18 mouse cellular contexts compared by ENCODE assay signal in the genomic region with DNA sequence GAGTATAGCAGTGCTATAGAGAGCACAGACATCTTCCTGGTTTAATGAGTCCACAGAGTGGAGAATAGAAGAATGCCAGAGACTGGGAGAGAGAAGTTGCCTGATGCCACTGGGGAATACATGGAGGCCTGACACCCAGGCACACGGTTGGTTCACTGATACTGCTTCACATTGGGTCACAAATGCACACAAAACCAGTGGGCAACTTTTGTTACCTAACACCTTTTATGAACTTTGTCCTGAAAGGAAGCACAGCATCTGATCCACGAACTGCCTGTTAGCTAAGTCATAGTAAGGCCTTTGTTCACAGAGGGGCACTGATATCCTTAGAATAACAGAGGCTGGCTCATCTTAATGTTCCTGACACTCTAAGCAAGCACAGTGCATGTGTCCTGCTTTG.
"Had no signal": no experiment of that assay in that cellular context is flagged by ENCODE, and none has a peak within 500 bp of the region (broad histone marks: within the 10 kb centered on the region; RNA-seq: fewer than 3 reads in every experiment).

No protein-coding gene starts in this region.

- H3K27me3 ChIP-seq: midbrain, embryonic 12.5 days; neural tube, embryonic 13.5 days; neural tube, embryonic 15.5 days had no signal

- H3K9me3 ChIP-seq: midbrain, embryonic 10.5 days; midbrain, embryonic 12.5 days; neural tube, embryonic 13.5 days; neural tube, embryonic 15.5 days had no signal

- H3K36me3 ChIP-seq: midbrain, embryonic 12.5 days had no signal

- H3K9ac ChIP-seq: lung, embryonic 14.5 days; midbrain, embryonic 12.5 days; neural tube, embryonic 13.5 days; neural tube, embryonic 15.5 days had no signal

- H3K27ac ChIP-seq: midbrain, embryonic 10.5 days; midbrain, embryonic 12.5 days; neural tube, embryonic 13.5 days; neural tube, embryonic 15.5 days had no signal

- ATAC-seq: midbrain, embryonic 16.5 days had no signal

- H3K4me2 ChIP-seq: lung, embryonic 14.5 days; midbrain, embryonic 12.5 days; neural tube, embryonic 13.5 days; neural tube, embryonic 15.5 days had no signal

- DNase-seq: lung, embryonic 14.5 days; lung, postnatal 10 days; lung, postnatal 4 days; midbrain, embryonic 14.5 days; retina, postnatal 1 day; right cerebral cortex, adult 18-20 months; right cerebral cortex, postnatal 25 days; right cerebral cortex, postnatal 4 days; spleen, adult 18-20 months; thymus, adult 18-20 months; thymus, postnatal 14 days; thymus, postnatal 36 days had no signal

- H3K4me3 ChIP-seq: midbrain, embryonic 10.5 days; midbrain, embryonic 12.5 days; myocyte; neural tube, embryonic 13.5 days; neural tube, embryonic 15.5 days had no signal
